Mouse (Mus musculus): ENCODE measurements at regions not wholly inside any gene's neighbourhood (a gene's known extent, or its start where the extent isn't known, plus 50 kb on each side); places are given as distances from the start of the nearest gene placed in this dataset.

DNA sequence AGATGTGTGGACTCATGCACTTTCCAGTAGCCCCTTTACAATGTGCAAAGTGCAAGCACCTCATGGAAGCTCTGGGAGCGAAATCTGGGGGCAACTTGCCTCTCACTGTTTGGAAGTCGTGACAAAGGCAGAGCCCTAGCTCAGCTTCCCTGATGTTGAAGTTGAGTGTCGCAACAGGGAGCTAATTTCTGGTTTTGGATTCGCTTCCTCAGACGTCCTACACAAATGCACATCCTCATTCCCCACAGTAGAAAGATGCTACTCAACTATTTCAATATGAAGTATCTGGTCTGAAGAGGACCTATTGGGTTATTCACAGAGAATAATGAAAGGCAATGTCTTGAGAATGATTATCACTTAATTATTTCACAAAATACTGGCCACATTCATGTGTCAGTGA lies 331.3 kb downstream of the Adgrl2 start:
- no peak for DNase-seq (ENCODE audit: low spot score)

DNA sequence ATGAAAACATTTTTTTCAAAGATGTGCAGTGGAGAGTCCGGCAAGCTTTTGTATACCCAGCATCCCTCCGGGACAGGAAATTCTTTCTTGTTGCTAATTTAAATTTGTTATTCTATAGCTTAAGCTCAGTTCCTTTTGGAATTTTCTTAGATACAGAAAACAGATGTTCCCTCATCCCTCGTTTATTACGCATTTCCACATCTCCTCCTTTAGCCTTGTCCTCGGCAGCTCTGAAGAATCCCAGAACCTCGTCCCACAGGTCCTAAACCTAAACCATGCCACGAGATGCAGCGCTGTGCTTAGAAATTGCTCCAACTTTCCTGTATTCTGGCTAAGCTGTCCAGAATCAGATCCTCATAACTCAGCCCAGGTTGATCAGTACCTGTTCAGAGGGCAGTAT lies 332.0 kb downstream of the Adgrl2 start:
- DNase-seq (ENCODE audit: low spot score), result no peak

DNA sequence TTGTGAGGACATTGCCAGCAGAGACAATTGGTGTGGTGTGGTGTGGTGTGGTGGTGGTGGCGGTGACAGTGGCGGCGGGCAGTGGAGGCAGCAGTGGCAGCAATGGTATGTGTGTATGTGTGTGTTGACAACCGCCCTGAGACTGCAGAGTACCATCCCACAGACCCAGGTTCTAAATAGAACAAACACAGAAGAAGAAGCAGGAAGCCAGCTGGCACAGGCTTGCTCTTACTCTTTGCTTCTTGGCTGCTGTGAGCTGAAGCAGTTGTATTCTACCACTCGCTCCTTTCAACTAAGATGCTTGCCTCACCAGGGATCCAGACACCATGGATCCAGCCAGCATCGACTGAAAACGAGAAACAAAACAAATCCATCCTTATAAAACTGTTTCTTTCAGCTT lies 334.2 kb downstream of the Adgrl2 start:
- DNase-seq (ENCODE audit: low spot score), result no peak

DNA sequence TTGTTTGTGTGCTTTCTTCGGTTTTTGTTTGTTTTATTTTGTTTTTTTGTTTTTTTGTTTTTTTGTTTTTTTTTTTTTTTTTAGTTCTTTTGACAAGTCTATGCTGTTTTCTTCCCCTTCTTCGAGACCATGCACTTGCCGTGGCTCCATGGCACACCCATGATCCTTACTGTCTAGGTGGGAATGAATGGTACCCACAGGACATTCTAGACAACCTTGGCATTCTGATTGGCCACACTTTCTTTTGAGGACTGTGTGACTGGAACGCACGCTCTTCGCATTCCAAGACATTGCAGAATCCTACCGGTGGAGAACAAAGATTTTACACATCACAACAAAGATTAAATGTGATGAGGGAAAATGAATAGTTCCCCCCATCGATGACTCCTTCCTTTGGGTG lies 340.1 kb downstream of the Adgrl2 start:
- no peak for DNase-seq (ENCODE audit: low spot score)

DNA sequence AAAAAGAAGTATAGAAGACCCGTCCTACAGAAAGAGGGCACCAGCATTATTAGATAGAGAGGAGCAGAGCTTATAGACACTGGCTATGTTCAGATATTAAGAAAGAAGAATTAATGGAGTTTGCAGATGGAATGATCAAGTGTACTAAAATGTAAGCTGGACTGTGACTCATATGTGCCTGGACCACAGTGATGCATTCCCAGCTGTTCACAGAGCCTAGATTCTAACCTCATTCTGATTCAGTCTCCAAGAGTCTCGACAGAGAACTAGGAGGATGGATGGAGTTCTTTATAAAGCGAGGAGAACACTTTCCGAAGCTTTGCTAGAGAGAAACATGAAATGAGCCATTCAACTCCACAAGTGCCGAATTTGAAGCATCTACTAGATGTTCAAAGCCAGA lies 345.4 kb downstream of the Adgrl2 start:
- DNase-seq (ENCODE audit: low spot score), result no peak

DNA sequence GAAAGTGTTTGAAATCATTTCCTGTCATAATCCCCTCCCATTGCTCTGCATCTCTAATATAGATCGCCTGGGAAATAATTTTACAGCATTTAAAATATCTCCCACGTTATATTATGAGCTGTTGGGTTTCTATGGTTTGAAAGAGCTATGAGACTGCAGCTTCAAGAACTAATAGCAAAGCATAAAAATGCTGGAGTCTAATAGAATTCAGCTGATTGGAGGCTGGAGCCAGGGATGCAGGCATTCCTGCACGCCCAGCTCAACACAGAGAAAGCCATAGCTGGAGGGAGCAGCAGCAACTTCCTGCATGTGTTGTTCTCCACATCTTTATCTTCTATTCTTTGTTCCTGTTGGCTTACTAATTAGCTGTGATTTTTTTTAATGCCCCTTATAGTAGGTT lies 348.8 kb downstream of the Adgrl2 start:
- DNase-seq (ENCODE audit: low spot score), result no peak

DNA sequence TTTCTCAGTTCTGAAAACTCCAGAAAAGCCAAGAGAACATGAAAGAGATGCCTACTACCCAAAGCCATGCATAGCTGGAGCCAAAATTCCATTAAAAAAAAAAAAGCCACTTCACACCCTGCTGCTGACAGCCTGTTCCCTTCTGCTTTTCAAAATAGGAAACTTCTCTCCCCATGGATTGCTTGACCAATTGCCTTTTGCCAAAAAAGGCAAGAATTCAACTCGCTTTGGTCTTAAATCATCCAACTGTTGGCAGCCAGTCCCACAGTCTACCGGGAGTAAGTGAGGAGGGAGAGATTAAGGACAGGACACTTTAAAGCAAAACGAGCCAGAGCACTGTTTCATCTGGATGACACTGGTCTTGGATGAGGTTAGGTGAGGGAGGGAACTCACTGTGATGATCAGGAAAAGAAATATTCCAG lies 349.7 kb downstream of the Adgrl2 start:
- no peak for DNase-seq (ENCODE audit: low spot score)

DNA sequence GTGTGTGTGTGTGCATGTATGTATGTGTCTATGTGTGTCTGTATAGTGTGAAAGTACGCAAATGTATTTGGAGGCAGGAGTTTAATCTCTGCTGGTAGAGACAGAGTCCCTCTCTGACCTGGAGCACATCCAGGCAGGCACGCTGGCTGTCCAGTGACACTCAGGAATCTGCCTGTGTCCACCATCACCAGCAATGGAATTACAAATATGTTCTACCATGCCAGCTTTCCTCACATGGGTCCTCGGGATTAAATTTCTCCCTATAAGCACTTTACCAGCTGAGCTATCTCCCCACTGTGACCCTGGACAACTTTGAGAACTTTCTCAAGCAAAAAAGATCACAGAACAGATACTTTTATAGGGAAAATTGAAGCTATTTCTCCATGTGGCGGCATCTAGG lies 355.3 kb downstream of the Adgrl2 start:
- DNase-seq (ENCODE audit: low spot score), result no peak

DNA sequence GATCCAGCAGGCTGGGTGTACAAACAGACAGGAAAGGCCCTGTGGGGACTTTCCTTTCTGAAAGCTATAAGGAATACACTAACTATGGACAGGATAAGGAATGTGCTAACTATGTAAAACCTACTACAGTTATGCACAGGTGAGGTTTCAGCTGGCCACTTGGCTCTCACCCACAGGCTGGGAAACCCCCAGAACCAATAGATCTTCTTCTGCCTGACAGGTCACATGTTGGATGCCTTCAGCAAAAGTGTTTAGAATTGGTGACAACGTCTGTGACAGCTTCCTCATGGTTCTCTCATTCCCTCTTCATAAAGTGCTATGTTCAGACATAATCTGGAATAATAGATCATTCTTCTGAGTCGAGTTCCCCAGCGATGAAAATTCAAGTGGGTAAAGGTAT lies 356.0 kb downstream of the Adgrl2 start:
- no peak for DNase-seq (ENCODE audit: low spot score)

DNA sequence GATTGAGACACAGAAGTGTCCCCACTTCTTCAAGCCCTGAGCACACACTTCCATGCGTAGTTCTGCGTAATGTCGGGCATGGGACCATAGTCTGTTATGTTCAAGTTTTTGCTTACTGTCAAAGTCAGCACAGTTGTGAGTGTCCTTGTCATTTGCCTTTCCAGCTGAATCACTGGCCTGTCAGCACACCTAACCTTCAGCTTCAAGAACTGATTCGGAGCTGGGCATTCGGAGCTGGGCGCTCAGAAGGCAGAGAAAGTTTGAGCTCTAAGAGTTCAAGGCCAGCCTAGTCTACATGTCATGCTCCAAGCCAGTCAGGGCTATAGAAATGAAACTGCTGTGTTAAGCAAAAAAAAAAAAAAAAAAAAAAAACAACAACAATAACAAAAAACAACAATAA lies 357.1 kb downstream of the Adgrl2 start:
- no peak for DNase-seq (ENCODE audit: low spot score)

DNA sequence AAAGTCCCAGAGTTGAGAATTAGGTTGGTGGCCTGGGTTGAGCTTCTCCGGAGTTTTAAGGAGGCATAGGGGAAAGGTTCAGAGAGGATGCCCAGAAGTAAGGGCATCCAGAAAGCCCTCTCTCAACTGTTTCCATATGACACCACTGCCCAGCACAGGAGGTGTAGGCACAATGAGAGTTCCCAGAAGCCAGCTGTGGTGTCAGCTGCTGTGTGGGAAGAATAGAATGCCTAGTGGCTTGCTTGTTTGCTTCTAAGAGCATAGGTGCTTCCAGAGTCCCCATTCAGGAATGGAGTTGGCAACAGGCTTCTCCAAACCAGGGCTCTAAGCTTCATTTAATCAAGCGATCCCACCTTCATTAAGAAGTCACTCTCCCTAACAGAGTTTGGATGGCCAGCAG lies 357.9 kb downstream of the Adgrl2 start:
- DNase-seq (ENCODE audit: low spot score), result no peak

DNA sequence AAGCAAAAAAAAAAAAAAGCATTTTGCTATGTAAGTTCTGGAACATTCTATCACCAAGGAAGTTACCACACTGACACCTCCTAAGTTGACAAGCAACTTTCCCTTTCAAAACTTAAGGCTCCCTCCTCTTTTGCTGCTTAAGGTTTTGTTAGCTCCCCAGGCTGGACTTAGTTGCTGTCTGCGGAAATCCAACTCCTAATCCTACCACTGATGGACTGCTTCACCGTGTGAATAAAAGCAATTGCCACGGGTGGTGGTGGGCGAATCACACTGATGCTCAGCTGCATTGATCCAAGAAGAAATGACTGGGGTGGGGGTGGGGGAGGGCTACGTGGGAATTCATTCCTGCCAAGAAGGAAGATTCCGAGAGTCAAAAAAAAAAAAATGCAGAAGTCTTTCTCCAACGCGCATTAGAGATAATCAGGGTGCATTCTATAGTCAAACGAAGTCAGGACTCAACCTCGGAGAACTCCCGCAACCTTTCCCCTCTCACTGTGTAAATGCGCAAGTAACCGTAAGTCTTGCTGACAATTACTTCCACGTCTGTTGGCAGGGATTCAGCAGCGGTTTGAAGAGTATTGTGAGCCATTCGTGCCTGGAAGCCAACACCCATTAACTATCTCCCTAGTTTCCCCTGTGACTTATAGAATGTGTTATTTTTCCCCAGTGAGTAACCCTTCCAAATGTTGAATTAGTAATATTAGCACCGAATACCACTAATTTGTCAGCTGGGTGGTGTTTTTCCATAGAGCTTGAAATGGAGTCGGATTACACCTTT lies 358.8 kb downstream of the Adgrl2 start:
- no peak for DNase-seq (ENCODE audit: low spot score)

DNA sequence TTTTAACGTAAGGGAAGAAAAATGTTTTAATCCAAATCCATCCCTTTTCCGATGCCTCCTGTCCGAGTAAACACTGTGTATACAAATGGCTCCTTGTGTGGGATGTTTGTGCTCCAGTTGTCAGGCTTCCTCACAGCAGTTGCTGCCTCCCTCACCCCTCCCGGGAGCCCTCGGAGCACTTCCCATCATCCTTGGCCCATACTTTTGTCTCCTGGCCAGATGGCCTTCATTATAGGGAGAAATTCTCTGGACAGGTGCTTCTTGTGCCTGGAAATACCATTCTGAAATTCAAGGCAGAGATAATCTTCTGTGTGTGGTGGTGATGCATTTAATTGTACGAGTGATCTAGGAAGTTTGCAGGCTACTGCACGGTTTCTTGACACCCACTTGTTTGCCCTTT lies 359.5 kb downstream of the Adgrl2 start:
- DNase-seq (ENCODE audit: low spot score), result no peak

DNA sequence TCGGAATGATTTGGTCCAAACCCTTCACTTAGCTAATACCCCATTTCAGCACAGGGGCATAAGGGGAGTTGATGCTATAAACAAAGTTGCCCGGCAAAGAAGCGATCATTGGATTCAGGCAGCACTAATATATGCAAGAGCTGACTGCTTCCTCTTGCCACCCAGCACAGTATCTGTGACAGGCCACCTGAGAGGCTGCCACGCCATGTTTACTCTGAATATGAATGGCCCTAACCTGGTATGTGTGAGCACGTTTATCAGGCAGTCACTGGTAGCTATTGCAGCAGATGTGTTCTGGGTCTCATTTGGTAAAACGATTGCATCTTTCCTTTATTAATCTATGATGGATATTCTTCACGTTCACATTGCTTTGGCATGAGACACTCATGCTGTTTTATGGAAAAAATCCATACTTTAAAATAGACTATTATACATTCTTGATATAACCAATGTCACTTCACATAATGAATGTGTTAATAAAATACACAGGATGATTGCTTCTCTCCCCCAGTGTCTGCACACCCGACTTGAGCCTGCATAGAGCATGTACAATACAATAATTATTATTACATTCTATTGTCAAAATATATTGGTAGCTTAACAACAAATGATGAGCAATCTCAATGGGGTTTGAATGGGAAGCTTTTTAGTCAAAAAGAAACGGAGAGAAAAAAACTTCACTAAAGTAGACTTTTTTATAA lies 375.2 kb downstream of the Adgrl2 start:
- DNase-seq (ENCODE audit: low spot score), result no peak

DNA sequence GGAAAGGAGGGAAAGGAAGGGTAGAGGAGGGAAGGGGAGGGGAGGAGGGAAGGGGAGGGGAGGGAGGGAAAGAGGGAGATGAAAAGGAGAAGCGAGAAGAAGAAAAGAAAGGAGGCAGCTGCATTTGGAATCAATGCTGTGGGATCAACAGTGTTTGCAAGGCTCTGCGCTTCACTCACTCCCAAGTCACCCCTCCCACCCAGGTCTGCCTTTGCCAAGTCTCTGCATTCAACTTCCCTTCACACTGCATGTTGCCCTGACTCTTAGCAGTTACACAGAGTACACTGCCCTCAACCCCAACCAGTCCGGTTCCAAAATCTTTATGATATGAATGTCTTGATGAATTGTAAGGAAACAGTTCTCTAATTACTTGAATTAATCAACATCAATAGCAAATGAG lies 376.9 kb downstream of the Adgrl2 start:
- no peak for DNase-seq (ENCODE audit: low spot score)

DNA sequence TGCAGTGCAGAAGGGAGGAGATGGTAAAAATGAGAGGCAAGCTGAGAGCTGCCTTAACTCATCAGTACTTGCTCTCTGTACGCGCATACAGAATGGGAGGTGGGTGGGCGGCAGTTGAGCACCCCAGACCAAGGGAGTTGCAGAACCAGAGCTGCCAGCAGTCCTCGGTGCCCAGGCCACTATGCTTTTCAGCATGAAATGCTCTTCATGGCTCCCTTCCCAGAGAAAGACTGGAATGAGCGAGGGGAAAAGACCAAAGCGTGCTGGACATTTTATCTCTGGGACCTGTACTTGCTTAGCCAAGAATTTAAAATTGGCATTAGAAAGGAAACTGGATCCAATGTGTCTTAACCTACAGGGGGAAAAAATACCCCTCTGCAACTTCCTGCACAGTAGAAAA lies 387.1 kb downstream of the Adgrl2 start:
- no peak for DNase-seq (ENCODE audit: low spot score)

DNA sequence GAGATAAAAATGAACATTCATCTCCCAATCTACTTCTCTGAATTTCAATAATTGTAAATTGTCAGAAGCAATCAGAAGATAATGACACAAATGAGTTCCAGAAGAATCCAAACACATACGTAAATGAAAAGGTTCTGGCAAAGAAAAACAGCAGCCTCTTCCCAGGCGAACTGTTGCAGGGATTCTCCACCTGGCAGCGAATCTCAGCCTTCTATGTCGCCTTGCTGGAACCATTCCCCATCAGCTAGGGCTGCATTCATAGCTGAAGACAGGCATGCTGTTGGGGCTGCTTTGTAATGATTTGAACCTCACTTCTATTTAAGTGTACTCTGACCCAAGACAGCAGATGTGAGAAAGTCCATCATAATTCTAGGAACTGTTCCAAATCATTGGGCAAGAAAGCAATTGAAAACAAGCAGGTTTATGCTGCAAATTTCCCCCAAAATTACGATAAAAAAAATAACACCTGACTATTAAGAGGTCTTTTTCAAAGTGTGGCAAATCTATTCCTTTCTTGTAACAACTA lies 387.6 kb downstream of the Adgrl2 start:
- no peak for DNase-seq (ENCODE audit: low spot score)

DNA sequence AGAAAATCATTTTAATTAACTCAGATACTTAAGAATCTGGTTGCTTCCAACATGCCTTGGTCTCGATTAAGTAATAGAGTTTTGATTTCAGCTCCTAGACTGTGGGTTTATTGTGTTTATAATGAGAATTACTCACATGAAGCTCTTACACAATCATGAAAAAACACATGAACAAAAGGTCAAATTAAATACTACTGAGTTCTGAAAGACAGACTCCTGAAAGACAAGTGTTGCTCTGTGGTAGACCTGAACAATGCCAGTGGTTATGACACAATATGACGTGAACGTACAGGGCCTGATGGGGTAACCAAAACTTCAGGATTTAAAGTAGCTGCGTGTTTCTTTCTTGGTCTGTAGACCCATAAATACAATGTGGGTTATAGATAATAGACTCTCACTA lies 394.8 kb downstream of the Adgrl2 start:
- DNase-seq (ENCODE audit: low spot score), result no peak

DNA sequence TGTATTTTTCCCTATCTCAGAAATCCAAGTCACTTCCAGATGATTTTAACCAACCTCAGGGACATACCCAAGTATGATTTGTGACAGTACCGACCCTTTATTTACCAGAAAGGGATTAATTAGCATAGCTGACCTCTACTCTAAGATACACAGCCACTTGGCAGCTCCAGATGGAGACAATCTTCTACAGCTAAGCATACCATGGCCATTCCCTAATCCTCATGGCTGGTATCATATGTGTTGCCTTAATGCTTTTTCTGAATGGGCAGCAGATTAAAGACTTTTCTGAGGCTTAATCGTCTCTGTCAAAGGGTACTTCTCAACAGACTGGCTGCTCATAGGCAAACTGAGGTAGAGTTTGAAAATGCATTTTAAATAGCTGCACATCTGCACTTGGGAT lies 400.8 kb downstream of the Adgrl2 start:
- no peak for DNase-seq (ENCODE audit: low spot score)

DNA sequence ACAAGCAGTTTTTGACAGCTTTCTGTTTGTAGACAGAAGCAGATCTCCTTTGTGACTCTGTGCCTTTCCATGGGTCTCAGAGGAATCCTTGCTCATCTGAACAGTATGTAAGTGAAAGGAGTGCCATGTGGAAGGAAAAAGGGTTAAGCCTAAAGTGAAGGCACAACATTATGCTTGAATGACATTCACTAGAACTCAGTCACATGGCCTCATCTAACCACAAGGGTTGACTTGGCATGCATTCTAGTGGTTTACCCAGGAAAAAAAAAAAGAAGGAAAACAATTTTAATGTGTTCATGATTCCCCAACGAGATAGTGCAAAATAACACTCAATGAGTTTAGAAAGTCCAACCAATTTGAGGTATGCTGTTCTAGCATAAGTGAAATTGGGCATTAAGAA lies 414.6 kb downstream of the Adgrl2 start:
- DNase-seq (ENCODE audit: low spot score), result no peak

DNA sequence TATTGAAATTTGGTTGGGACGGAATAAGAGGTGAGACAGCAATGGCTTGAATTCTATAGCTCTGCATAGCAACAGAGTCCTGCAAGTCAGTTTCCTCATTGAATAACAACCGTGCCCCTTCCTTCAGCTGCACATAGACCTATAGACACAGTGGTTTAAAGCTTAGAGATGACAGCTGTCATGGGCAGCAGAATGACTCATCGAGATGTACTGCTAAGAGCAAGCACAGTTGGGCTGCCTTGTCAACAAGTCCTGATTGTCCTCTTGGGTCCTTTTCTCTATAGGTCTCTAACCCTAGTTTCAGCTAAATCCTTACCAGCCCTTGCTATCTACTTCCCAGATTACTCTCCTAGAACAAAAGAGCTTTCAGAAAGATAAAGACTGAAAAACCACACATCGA lies 417.9 kb downstream of the Adgrl2 start:
- DNase-seq (ENCODE audit: low spot score), result no peak

DNA sequence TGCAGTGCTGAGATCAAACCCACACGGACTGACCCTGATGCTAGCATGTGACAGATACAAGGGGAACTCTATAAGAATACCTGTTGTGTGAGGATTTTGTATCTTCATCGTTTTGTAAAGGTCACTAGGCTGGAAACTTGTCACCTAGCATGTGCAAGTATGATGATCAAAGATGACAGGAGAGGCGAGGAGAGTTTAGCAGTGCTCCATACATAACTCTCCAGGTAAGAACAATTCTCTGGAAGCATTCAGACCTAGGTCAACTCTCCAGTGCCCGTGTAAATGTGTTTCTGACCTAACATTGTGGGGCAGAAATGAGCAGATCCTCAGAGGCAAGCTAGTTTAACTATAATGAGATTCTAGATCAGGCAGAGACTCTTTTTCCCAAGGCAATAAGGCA lies 425.6 kb downstream of the Adgrl2 start:
- DNase-seq (ENCODE audit: low spot score), result no peak

DNA sequence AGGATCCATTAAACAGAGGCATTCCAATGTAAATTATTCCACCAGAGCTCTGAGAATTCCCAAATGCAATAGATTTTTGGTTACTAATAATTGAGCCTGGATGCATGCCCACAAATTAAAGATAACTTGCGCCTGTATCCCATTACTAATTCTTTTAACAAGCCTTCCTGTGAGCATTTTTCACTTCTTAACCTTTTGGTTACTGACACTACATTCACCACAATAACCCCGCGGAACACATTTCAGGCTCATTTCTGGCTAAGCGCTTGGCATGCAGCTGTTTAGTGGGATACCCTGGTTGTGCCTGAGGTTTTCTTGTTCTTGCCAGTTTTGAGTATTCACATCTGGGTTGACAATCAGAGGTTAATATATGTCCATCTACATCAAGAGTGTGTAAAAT lies 429.1 kb downstream of the Adgrl2 start:
- DNase-seq (ENCODE audit: low spot score), result no peak

All from yolk sac, embryonic 10.5 days (tissue).